Mouse (Mus musculus): ENCODE measurements around the gene Ccdc124. TPM values are rescaled to one million over a fixed set of nuclear protein-coding genes. Genes with fewer than 3 reads are reported as not detected.

Ccdc124 gene
- polyA plus RNA-seq, 1 experiment, result 185 TPM

DNA sequence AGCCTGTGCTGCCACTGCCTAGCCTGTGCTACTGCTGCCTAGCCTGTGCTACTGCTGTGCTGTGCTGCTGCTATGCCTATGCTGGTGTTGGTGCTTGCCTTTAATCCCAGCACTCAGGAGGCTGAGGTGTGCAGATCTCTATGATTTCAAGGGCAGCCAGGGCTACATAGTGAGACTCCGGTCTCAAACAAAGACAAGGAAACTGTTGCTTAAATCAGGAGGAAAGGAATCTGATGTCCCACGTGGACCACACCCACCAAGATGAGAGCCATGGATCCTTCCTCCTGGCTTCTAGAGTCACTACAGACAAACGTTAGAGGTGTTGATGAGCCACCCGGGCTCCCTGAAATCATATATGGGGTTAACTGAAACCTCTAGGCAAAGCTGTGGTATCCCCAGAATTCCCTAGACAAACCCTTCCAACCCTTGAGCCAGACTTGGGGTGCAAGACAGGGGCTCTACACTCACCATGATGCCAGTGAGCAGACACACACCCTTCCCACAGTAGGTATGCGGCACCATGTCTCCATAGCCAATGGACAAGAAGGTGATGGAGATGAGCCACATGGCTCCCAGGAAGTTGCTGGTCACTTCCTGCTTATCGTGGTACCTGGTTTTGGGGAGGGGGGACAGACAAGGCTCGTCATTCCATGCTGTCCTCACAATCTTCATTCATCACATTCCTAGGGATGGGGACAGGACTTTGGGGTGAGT is 23.4 kb downstream of the Ccdc124 start:
- no peak for DNase-seq (ENCODE audit: extremely low spot score in 1 of 2, low spot score in 1 of 2)

- DNase-seq (ENCODE audit: extremely low spot score in 1 of 2, low spot score in 1 of 2), result no peak
Measured at GRCm38 (mm10) chr8:70849333-70849990, 24.3 kb downstream of the Ccdc124 start.

- DNase-seq (ENCODE audit: extremely low spot score in 1 of 2, low spot score in 1 of 2), result no peak
Measured at GRCm38 (mm10) chr8:70846371-70847154, 27.2 kb downstream of the Ccdc124 start.

DNA sequence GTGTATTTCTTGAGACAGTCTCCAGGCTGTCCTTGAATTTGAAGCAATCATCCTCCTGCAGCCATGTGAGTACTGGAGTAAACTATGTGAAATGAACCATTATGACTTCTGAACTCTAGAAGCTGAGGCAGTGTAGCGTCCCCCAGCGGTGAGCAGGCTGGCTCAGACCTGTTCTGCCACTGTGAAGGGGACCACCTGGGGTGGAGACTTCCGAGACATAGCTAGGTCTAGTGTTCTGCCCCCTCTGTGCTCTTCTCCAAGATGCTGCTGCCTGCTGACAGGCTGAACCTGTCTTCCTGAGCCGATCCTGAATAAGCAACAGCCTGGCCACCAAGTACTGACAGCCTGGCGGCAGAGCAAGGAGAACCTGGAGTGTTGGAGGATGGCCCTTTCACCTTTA is 28.6 kb downstream of the Ccdc124 start:
- no peak for DNase-seq (ENCODE audit: extremely low spot score in 1 of 2, low spot score in 1 of 2)

DNA sequence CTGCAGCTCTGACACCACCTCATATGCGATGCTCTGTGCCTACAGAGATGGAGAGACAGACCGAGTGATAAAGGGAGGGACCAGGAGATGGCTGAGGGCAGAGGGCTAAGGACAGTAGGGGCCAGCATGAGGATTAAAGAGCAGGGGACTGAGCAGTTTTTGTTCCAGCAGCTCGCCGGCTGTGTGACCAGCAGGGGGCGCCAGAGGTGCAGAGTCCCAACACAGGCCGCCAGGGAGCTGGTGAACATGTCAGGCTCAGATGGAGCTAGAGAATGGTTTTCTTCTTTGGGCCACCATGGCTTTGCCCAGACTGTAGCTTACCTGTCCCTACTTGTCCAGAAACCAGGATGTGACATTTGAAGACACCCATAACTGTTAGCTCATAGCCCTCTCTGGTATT is 29.2 kb downstream of the Ccdc124 start:
- peak in 1 of 2 experiments; percentile 92 for DNase-seq (ENCODE audit: extremely low spot score in 1 of 2, low spot score in 1 of 2)

DNA sequence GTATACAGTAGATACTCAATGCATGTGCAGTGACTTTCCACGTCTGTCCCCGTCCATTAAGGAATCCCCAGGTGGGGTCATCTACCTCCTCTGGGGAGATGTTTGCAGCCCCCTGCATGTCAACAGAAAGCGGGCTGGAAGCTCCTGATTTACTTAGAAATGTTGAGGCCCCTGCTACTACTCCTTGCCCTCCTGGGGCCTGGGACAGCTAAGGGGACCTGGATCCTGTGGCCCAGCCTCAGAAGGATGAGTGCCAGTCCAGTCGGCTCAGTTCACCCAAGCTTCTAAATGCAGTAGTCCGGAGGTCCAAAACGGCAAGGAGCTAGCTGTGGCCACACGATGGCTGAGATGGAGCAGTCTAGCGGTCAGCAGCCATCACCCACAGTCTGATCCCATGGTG is 29.8 kb downstream of the Ccdc124 start:
- no peak for DNase-seq (ENCODE audit: extremely low spot score in 1 of 2, low spot score in 1 of 2)

DNA sequence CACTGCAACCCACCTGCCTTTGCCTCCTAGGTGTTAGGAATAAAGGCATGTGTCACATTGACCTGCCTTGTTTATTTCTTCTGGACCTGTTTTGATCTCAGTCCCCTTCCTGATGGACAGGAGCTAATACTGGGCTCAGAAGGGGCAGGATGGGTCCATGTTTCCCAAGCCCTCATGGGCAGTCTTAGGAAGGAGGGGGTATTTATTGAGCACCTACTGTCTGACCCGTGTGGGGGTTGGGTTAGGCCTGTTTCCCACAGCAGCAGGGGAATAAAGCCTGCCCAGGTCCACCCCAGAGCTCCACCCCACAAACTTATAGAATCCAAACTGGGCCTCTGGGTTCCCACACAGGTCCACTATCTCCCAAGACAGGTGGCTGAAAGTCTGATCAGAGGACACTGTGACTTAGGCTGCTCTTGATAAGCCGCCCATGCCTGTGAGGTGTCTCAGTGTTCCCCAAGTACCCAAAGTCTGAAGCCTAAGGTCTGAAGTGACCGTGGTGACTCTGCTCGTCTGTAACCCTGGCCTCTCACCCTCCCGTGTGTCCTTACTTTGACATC is 30.4 kb downstream of the Ccdc124 start:
- no peak for DNase-seq (ENCODE audit: extremely low spot score in 1 of 2, low spot score in 1 of 2)

GRCm38 (mm10) chr8:70842484-70842883 is 31.3 kb downstream of the Ccdc124 start:
- DNase-seq (ENCODE audit: extremely low spot score in 1 of 2, low spot score in 1 of 2), result no peak

GRCm38 (mm10) chr8:70841147-70842072 is 32.3 kb downstream of the Ccdc124 start:
- DNase-seq (ENCODE audit: extremely low spot score in 1 of 2, low spot score in 1 of 2), result peak; percentile 75 to 97

GRCm38 (mm10) chr8:70840590-70840989 is 33.1 kb downstream of the Ccdc124 start:
- no peak for DNase-seq (ENCODE audit: extremely low spot score in 1 of 2, low spot score in 1 of 2)

- peak; percentile 98 to 100 for DNase-seq (ENCODE audit: extremely low spot score in 1 of 2, low spot score in 1 of 2)
Measured at GRCm38 (mm10) chr8:70839408-70840351, 34.1 kb downstream of the Ccdc124 start, which contains the start of gene Arrdc2. Gene Arrdc2, minus strand, starts transcription at chr8:70839720.

GRCm38 (mm10) chr8:70838654-70839407 is 34.9 kb downstream of the Ccdc124 start:
- DNase-seq (ENCODE audit: extremely low spot score in 1 of 2, low spot score in 1 of 2), result no peak

GRCm38 (mm10) chr8:70836666-70837065 is 37.1 kb downstream of the Ccdc124 start:
- no peak for DNase-seq (ENCODE audit: extremely low spot score in 1 of 2, low spot score in 1 of 2)

GRCm38 (mm10) chr8:70834071-70834470 is 39.7 kb downstream of the Ccdc124 start:
- DNase-seq (ENCODE audit: extremely low spot score in 1 of 2, low spot score in 1 of 2), result no peak

- no peak for DNase-seq (ENCODE audit: extremely low spot score in 1 of 2, low spot score in 1 of 2)
Measured at GRCm38 (mm10) chr8:70833520-70833919, 40.2 kb downstream of the Ccdc124 start.

DNA sequence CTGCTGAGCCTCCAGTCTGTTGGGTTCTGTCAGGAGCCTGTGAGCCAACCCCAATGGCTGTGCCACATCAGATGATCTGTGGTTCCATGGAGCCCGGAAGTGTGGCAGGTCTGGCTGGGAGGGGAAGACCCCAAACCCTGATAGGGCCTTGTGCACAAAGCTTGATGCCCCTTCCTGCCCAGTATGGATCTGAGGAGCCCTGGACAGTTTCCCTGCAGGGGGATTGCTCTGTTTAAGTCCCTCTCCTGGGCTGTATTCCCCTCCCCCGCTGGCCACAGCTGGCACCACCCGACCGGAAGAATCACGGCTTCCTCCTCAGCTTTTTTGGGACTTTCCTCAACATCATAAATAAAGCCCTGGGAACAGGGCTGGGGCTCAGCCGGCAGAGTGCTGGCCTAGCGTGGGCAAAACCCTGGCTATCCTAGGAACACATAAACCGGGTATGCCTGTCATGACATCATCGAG is 40.7 kb downstream of the Ccdc124 start:
- no peak for DNase-seq (ENCODE audit: extremely low spot score in 1 of 2, low spot score in 1 of 2)

GRCm38 (mm10) chr8:70832371-70832770 is 41.4 kb downstream of the Ccdc124 start:
- DNase-seq (ENCODE audit: extremely low spot score in 1 of 2, low spot score in 1 of 2), result no peak

- DNase-seq (ENCODE audit: extremely low spot score in 1 of 2, low spot score in 1 of 2), result no peak
Measured at GRCm38 (mm10) chr8:70831517-70831916, 42.2 kb downstream of the Ccdc124 start.

Data from frontal cortex, adult 2 months (tissue).